ENCODE assay signal across 26 mouse cellular contexts in the genomic region with DNA sequence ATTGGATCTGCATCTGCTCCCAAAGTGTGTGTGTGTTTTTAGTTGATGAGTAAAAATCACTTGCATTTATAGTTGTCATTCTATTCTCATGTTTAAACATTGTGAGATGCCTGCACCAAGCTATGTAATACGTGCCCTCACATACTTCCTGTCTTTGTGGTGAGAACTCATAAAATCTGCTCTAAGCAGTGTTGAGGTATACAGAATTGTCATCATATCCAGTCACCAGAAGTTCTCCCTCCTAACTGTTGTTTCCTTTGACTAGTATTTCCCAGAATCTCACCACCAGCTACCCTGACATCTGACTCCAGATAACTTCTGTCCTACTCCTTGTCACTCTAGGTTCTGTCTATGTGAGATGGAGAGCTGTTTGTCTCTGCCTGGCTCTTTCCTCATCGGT.
"Had no signal": no experiment of that assay in that cellular context is flagged by ENCODE, and none has a peak within 500 bp of the region (broad histone marks: within the 10 kb centered on the region; RNA-seq: fewer than 3 reads in every experiment).

No protein-coding gene starts in this region.

- H3K36me3 ChIP-seq: heart, embryonic 15.5 days; hindbrain, embryonic 15.5 days; intestine, embryonic 15.5 days; limb, embryonic 15.5 days had no signal

- H3K4me2 ChIP-seq: heart, embryonic 12.5 days; heart, embryonic 15.5 days; hindbrain, embryonic 13.5 days; hindbrain, embryonic 15.5 days; intestine, embryonic 15.5 days; limb, embryonic 13.5 days; limb, embryonic 15.5 days; liver, embryonic 12.5 days had no signal

- H3K4me3 ChIP-seq: gastrocnemius, adult 2 months; heart, adult 2 months; heart, embryonic 12.5 days; heart, embryonic 15.5 days; hindbrain, embryonic 13.5 days; hindbrain, embryonic 15.5 days; intestine, embryonic 15.5 days; limb, embryonic 13.5 days; limb, embryonic 15.5 days; liver, embryonic 12.5 days had no signal

- H3K9me3 ChIP-seq: heart, embryonic 12.5 days; heart, embryonic 15.5 days; hindbrain, embryonic 13.5 days; hindbrain, embryonic 15.5 days; intestine, embryonic 15.5 days; limb, embryonic 13.5 days; limb, embryonic 15.5 days; liver, embryonic 12.5 days had no signal

- H3K9ac ChIP-seq: heart, embryonic 12.5 days; heart, embryonic 15.5 days; hindbrain, embryonic 15.5 days; intestine, embryonic 15.5 days; limb, embryonic 13.5 days; limb, embryonic 15.5 days; liver, embryonic 12.5 days; liver, embryonic 14.5 days had no signal

- H3K4me1 ChIP-seq: limb, embryonic 15.5 days had no signal

- H3K27me3 ChIP-seq: heart, embryonic 12.5 days; heart, embryonic 15.5 days; hindbrain, embryonic 13.5 days; hindbrain, embryonic 15.5 days; intestine, embryonic 15.5 days; limb, embryonic 13.5 days; limb, embryonic 15.5 days; liver, embryonic 12.5 days had no signal

- H3K27ac ChIP-seq: gastrocnemius, adult 2 months; heart, adult 2 months; heart, embryonic 15.5 days; hindbrain, embryonic 15.5 days; hindbrain, postnatal 0 days; intestine, embryonic 15.5 days; kidney, postnatal 0 days; limb, embryonic 13.5 days; limb, embryonic 15.5 days; liver, embryonic 12.5 days; liver, embryonic 14.5 days had no signal

- ATAC-seq: hindbrain, postnatal 0 days; inflammation-experienced regulatory T-cells, adult 6 months; intestine, embryonic 15.5 days; intestine, postnatal 0 days; liver, embryonic 12.5 days had no signal

- DNase-seq: gastrocnemius, adult 2 months; gastrocnemius, postnatal 10 days; gastrocnemius, postnatal 25 days; heart, adult 2 months; heart, postnatal 14 days; heart, postnatal 36 days; kidney, adult 18-20 months; kidney, adult 8-10 months; kidney, postnatal 14 days; kidney, postnatal 36 days; layer of hippocampus, adult 9-11 months; layer of hippocampus, postnatal 36 days; left cerebral cortex, postnatal 4 days had no signal
